Mouse (Mus musculus): ENCODE results near the gene Vmn1r212. TPM values are rescaled to one million over a fixed set of nuclear protein-coding genes. Genes with fewer than 3 reads are reported as not detected.

Gene Vmn1r212
- polyA plus RNA-seq (2017; shearing (Covaris generic)): not detected

GRCm38 (mm10) chr13:22884105-22884504 lies at the start of gene Vmn1r212:
TSS of gene Vmn1r212 (minus strand) at chr13:22884205.

GRCm38 (mm10) chr13:22857461-22857860 lies 26.5 kb downstream of the Vmn1r212 start, which contains the start of gene Vmn1r211:
TSS of gene Vmn1r211 (minus strand) at chr13:22857561.

Other genes with a start within 250 kb of the Vmn1r212 start
- gene Vmn1r207-ps, start 154.6 kb downstream of the Vmn1r212 start, polyA plus RNA-seq (2017; shearing (Covaris generic)): not detected
- gene Vmn1r208, start 106.8 kb downstream of the Vmn1r212 start, polyA plus RNA-seq (2017; shearing (Covaris generic)): 0.25 TPM
- gene Vmn1r209, start 74.5 kb downstream of the Vmn1r212 start, polyA plus RNA-seq (2017; shearing (Covaris generic)): 0.15 TPM
- gene Vmn1r210, start 52.9 kb downstream of the Vmn1r212 start, polyA plus RNA-seq (2017; shearing (Covaris generic)): 0.15 TPM
- gene Vmn1r211, start 26.6 kb downstream of the Vmn1r212 start, polyA plus RNA-seq (2017; shearing (Covaris generic)): not detected
- gene Vmn1r213, start 123.5 kb upstream of the Vmn1r212 start, polyA plus RNA-seq (2017; shearing (Covaris generic)): not detected
- not detected for gene Vmn1r214, start 146.2 kb upstream of the Vmn1r212 start, polyA plus RNA-seq (2017; shearing (Covaris generic))
- gene Vmn1r215, start 183.8 kb upstream of the Vmn1r212 start, polyA plus RNA-seq (2017; shearing (Covaris generic)): not detected
- not detected for gene Vmn1r217, start 234.0 kb upstream of the Vmn1r212 start, polyA plus RNA-seq (2017; shearing (Covaris generic))
- not detected for gene Vmn1r218, start 248.9 kb upstream of the Vmn1r212 start, polyA plus RNA-seq (2017; shearing (Covaris generic))

All from naive thymus-derived CD4-positive, alpha-beta T cell, adult 5 months (primary cell).